Mouse (Mus musculus) liver, embryonic 11.5 days (tissue): ENCODE measurements around the gene Enox1. TPM values are rescaled to one million over a fixed set of nuclear protein-coding genes. Genes with fewer than 3 reads are reported as not detected.

ENCODE experiments used
- ATAC-seq: fragments of 200-750 bp; cut with Nextera tagmentation; replicated peaks from 2 replicates; pipeline ENCODE4 v1.8.0; 2017; ENCODE audit warnings: moderate number of reproducible peaks, mild to moderate bottlenecking, moderate TSS enrichment, moderate library complexity; ENCODE audit not compliant: low FRiP score
- DNase-seq: peaks from one replicate; pipeline ENCODE4 v3.0.0-alpha.2; 2017; ENCODE audit warnings: low spot score
- H3K27ac ChIP-seq: fragments of 300-500 bp; sonication (generic); 2 replicates; pipeline ENCODE4 v1.5.1; 2014; ENCODE audit warnings: mild to moderate bottlenecking, low read depth, low read length, control low read depth
- H3K27me3 ChIP-seq: fragments of 300-500 bp; sonication (generic); replicated peaks from 2 replicates; pipeline ENCODE4 v1.6.1; 2014; ENCODE audit warnings: low read length, mixed read lengths; ENCODE audit not compliant: control insufficient read depth, insufficient read depth
- H3K36me3 ChIP-seq: fragments of 300-500 bp; sonication (generic); 2 replicates; pipeline ENCODE4 v1.6.1; 2014; ENCODE audit warnings: mild to moderate bottlenecking, low read length, moderate library complexity, mixed read lengths; ENCODE audit not compliant: control insufficient read depth, insufficient read depth
- H3K4me1 ChIP-seq: fragments of 300-500 bp; sonication (generic); replicated peaks from 2 replicates; pipeline ENCODE4 v1.6.1; 2014; ENCODE audit warnings: low read length, mixed read lengths; ENCODE audit not compliant: control insufficient read depth, insufficient read depth
- H3K4me2 ChIP-seq: fragments of 300-500 bp; sonication (generic); 2 replicates; pipeline ENCODE4 v1.6.1; 2014; ENCODE audit warnings: mild to moderate bottlenecking, control low read depth, moderate library complexity
- H3K4me3 ChIP-seq: fragments of 300-500 bp; sonication (generic); 2 replicates; pipeline ENCODE4 v1.5.1; 2014; ENCODE audit warnings: low read depth, low read length, control low read depth
- H3K9ac ChIP-seq: fragments of 300-500 bp; sonication (generic); 2 replicates; pipeline ENCODE4 v1.6.1; 2014; ENCODE audit warnings: low read depth, low read length, control low read depth
- H3K9me3 ChIP-seq: fragments of 300-500 bp; sonication (generic); 2 replicates; pipeline ENCODE4 v1.6.1; 2016; ENCODE audit warnings: low read length, inconsistent platforms, mixed read lengths; ENCODE audit not compliant: control insufficient read depth
- WGBS: fragments of 180-500 bp; shearing (Covaris S2); extraction: QIAGEN DNeasy Blood & Tissue Kit; methylation state at CpG from one replicate; pipeline ENCODE4 v1.1.7; 2014; 5-methylcytosine and 5-hydroxymethylcytosine counted together
- polyA plus RNA-seq: library from polyadenylated mRNA; unstranded; fragments of >200 nt; fragmentation: Nextera tagmentation; extraction: Ambion mirVana; gene quantifications from 2 replicates; pipeline ENCODE4 v1.2.1, GENCODE M21; 2014

The Enox1 gene
- polyA plus RNA-seq, 1 experiment from 2014 or later, result 0.92 TPM

DNA sequence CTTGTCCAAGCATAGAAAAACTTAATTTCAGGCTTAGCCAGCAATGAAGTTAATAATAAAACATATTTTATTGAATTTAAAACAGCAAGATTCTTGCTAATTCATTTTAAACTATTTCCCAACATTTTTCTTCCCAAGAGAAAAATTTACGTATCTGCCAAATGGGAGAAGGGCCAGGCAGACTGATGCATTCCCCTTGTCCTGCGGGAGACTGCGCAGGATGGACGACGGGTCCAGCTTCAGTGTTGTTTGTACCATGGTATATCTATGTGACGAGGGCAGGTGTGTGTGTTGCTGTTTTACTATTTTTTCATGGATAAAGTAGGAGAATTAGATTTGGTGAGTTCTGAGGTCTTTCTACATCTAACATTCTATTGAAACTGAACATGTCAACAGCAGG is 99.1 kb downstream of the Enox1 start:
- no peak overlapping the region for H3K27ac ChIP-seq
- no peak overlapping the region for H3K4me3 ChIP-seq
- no peaks in the 10 kb centered on the region for H3K4me1 ChIP-seq
- no peaks in the 10 kb centered on the region for H3K27me3 ChIP-seq
- ATAC-seq, result no peak
- no peak for DNase-seq
- 89% methylated on average over 6 of the region's 6 CpGs for WGBS
- H3K9ac ChIP-seq, result no peak overlapping the region
- no peak overlapping the region for H3K4me2 ChIP-seq
- H3K36me3 ChIP-seq, result no peaks in the 10 kb centered on the region
- no peaks in the 10 kb centered on the region for H3K9me3 ChIP-seq

DNA sequence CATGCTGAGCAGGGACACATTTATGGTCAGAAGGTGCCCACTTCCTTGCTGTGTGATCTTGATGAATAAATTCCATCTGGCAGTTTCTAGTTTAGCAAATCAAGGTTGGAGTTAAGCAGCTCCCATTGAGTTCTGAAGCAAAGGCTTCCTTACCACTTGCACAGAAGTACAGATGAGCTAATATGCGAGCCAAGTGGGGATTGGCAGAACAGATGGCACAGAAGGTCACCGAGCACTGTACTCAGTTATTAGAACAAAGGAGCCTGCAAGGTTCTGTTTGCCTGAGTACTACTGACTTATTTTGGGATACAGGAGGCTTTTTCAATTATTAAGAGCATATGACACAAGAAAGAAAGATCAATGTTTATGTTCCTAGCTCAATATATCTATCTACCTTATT is 100.4 kb downstream of the Enox1 start:
- no peak overlapping the region for H3K4me2 ChIP-seq
- no peaks in the 10 kb centered on the region for H3K36me3 ChIP-seq
- ATAC-seq (no peak), DNase-seq (no peak)
- H3K27ac ChIP-seq, result no peak overlapping the region
- H3K4me3 ChIP-seq, result no peak overlapping the region
- no peaks in the 10 kb centered on the region for H3K4me1 ChIP-seq
- H3K27me3 ChIP-seq, result no peaks in the 10 kb centered on the region
- H3K9ac ChIP-seq, result no peak overlapping the region
- WGBS, result 79% methylated on average over 2 of the region's 2 CpGs
- no peaks in the 10 kb centered on the region for H3K9me3 ChIP-seq

DNA sequence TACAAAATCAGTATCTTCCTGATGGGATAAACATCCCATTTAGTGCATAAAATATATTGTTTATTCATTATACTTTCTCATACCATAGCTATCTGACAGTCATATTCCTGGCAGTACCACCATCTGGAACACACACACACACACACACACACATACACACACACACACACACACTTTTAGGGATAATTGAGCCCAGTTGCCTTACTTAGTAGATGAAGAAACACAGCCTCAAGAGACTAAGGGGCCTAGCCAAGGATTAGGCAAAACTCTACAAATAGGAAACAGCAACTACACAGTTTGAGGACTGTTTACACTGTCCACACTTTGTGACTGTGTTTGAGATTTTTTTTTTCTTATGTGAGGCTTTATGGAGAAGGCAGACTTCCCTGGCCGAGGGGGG is 100.9 kb downstream of the Enox1 start:
- Histone ChIP-seq H3K36me3 (no peaks in the 10 kb centered on the region), H3K27ac (no peak overlapping the region)

DNA sequence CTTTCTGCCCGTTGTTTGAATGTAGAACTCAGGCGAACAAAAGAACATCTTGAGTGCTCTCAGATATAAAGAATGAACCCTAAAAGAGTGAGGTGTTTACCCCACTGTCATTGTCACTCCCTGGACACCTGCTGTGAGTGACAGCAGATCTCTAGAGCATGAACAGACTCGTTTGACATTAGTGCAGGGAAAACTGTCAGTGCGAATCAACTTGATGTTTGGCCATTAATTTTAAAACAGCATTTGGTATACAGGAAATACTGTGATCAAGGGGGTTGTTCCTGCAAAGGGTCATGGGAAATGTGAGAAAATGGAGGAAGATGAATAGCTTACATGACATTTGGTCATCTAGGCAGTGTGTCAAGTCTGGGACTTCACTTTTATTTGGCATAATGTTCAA is 101.6 kb downstream of the Enox1 start:
- no peak for ATAC-seq
- no peak overlapping the region for H3K4me2 ChIP-seq
- DNase-seq, result no peak
- no peaks in the 10 kb centered on the region for H3K4me1 ChIP-seq
- no peaks in the 10 kb centered on the region for H3K27me3 ChIP-seq
- no peaks in the 10 kb centered on the region for H3K9me3 ChIP-seq
- no peak overlapping the region for H3K9ac ChIP-seq
- H3K36me3 ChIP-seq, result no peaks in the 10 kb centered on the region
- no peak overlapping the region for H3K4me3 ChIP-seq
- H3K27ac ChIP-seq, result no peak overlapping the region
- 66% methylated on average over 4 of the region's 4 CpGs for WGBS

More for the DNA sequence above, 100.9 kb downstream of the Enox1 start:
- no peak overlapping the region for H3K9ac ChIP-seq
- no peaks in the 10 kb centered on the region for H3K4me1 ChIP-seq
- no peak for ATAC-seq
- no peak overlapping the region for H3K4me3 ChIP-seq
- H3K27me3 ChIP-seq, result no peaks in the 10 kb centered on the region
- no peak for DNase-seq
- 83% methylated on average over 1 of the region's 1 CpGs for WGBS
- no peaks in the 10 kb centered on the region for H3K9me3 ChIP-seq
- H3K4me2 ChIP-seq, result no peak overlapping the region

DNA sequence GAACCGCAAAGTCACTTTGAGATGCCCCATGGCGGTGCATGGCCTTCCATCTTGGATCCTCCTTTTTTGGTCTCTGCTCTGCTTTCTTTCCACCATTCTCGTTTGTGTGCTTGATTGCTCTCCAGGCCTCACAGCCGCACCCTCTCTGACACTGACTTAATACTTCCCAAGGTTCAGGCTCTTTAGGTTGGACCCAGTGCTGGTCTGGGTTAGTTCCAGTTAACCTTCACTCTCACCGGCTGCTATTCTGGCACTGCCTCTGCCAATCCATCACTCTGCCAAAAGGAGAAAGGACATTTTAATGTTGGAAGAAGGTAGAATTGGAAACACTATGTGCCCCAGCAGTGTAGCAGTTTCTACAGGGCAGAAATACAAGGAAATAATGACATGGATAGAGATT is 103.1 kb downstream of the Enox1 start:
- 84% methylated on average over 5 of the region's 5 CpGs for WGBS

DNA sequence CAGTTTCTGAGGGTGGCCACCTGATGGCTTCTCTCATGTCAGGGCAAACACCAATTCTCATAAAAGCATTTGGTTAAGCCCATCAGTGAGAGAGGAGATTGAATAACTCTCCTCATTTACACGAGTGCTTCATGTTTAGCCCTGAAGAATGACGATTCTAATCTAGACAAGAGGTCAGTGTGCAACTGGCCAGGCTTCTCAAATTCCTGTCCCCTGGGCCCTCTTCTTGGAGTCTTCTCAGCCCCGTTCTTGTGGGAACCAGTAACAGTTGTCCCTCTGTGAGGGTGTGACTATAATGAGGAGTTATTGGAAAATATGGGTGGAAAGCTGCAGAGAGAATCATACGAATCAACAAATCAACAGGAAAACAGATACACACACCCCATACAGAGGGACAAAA is 103.5 kb downstream of the Enox1 start:
- Histone ChIP-seq H3K36me3 (no peaks in the 10 kb centered on the region), H3K4me3 (no peak overlapping the region), H3K4me2 (no peak overlapping the region), H3K9ac (no peak overlapping the region), H3K27ac (no peak overlapping the region), H3K4me1 (no peaks in the 10 kb centered on the region), H3K9me3 (no peaks in the 10 kb centered on the region), H3K27me3 (no peaks in the 10 kb centered on the region)
- WGBS, result 74% methylated on average over 4 of the region's 4 CpGs
- no peak for DNase-seq
- ATAC-seq, result no peak

More for the DNA sequence above, 103.1 kb downstream of the Enox1 start:
- Histone ChIP-seq H3K36me3 (no peaks in the 10 kb centered on the region), H3K27ac (no peak overlapping the region), H3K4me3 (no peak overlapping the region), H3K9ac (no peak overlapping the region), H3K27me3 (no peaks in the 10 kb centered on the region), H3K4me1 (no peaks in the 10 kb centered on the region), H3K4me2 (no peak overlapping the region), H3K9me3 (no peaks in the 10 kb centered on the region)
- DNase-seq (no peak), ATAC-seq (no peak)

DNA sequence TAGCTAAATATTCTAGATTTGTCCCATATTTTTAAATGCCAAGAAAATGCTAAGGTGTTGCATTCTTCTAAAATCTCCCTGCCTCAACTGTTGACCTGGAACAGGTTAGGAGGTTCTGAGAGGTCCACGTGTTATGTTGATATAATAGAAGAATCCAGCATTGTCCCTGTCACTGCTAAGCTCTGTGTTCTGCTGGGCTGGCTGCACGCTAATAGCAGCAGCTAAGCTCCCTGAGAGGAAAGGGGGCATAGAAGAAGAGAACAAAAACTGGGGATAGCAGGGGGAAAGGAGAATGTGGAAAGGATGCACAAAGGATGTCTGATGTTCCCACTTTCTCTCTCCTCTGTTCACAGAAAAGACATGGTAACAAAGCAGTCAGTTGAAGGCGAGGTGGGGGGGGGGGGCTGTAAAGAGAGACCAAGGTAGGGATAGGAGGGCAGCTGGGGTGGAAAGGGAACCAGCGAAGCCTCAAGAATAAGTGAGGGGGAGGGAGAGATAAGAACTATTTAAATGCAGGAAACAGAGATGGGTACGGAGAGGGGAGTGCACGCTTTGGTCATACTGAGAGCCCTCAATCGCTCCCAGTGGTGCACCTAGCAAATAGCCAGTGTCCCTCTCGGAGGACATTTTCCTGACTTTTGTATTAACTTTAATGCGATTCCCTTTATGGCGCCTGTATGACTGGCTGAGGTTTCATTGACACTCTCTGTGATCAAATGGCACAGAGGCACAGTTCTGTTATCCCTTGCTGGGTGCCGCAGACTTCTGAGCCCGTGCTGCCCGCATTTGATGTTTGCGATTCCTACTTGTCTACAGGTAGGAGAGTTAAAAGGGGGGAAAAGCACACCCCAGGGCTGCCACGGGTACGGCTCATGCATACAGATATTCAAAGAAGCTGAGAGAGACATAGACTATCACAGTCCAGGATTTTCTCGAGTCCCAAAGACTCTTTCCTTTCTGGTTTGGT is 110.5 kb downstream of the Enox1 start:
- DNase-seq, result no peak
- ATAC-seq, result no peak
- Histone ChIP-seq H3K9ac (no peak overlapping the region), H3K36me3 (no peaks in the 10 kb centered on the region), H3K27ac (no peak overlapping the region), H3K4me3 (no peak overlapping the region), H3K27me3 (no peaks in the 10 kb centered on the region), H3K9me3 (no peaks in the 10 kb centered on the region), H3K4me1 (no peaks in the 10 kb centered on the region), H3K4me2 (no peak overlapping the region)
- WGBS, result 68% methylated on average over 17 of the region's 17 CpGs

DNA sequence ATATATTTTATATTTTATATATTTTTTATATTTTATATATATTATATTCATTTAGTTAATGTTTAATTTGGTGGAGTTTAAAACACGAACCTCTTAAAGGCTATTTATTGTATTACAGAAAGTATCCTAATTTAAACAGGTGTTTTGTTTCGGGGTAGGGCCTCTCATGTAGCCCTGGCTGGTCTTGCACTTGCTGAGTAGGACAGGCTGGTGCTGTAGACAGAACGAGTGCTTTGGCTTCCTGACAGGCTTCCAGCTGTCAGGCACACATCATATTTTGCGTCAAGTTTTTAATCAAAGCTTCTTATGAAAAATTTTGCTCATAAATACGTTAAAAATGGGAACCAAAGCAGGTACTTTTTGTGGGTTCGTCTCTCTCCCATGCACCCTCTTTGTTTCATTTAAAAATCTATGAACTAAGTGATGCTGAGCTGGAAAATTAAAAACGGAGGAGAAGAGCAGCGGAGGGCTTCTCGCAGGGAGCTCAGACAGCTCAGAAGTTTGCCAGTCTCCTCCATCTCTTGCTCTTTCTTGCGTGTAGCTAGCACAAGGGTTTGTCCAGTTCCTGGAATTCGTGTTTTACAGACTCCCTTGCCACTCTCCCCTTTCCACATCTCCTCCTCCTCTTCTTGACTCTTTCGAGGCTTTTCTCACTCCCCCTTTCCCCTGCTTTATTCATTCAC is 115.8 kb downstream of the Enox1 start:
- ATAC-seq (no peak), DNase-seq (no peak)
- no peaks in the 10 kb centered on the region for H3K27me3 ChIP-seq
- no peaks in the 10 kb centered on the region for H3K9me3 ChIP-seq
- 72% methylated on average over 12 of the region's 12 CpGs for WGBS
- no peak overlapping the region for H3K4me3 ChIP-seq
- no peak overlapping the region for H3K9ac ChIP-seq
- H3K4me1 ChIP-seq, result no peaks in the 10 kb centered on the region
- H3K4me2 ChIP-seq, result no peak overlapping the region
- H3K36me3 ChIP-seq, result no peaks in the 10 kb centered on the region
- H3K27ac ChIP-seq, result no peak overlapping the region
